Mouse (Mus musculus) embryonic facial prominence, embryonic 12.5 days (tissue): ENCODE measurements around the gene E2f8. TPM values are rescaled to one million over a fixed set of nuclear protein-coding genes. Genes with fewer than 3 reads are reported as not detected.

Experiments used
- ATAC-seq: fragments of 200-750 bp; cut with Nextera tagmentation; 2 replicates; pipeline ENCODE4 v1.8.0; 2017; ENCODE audit not compliant: insufficient number of reproducible peaks, insufficient read depth, low FRiP score, low TSS enrichment
- H3K27ac ChIP-seq: fragments of 300-500 bp; sonication (generic); 2 replicates; pipeline ENCODE4 v1.5.1; 2016; ENCODE audit warnings: mild to moderate bottlenecking
- H3K27me3 ChIP-seq: fragments of 300-500 bp; sonication (generic); 2 replicates; pipeline ENCODE4 v1.6.1; 2016; ENCODE audit warnings: mild to moderate bottlenecking, moderate library complexity
- H3K36me3 ChIP-seq: fragments of 300-500 bp; sonication (generic); 2 replicates; pipeline ENCODE4 v1.6.1; 2016; ENCODE audit warnings: mild to moderate bottlenecking
- H3K4me1 ChIP-seq: fragments of 300-500 bp; sonication (generic); 2 replicates; pipeline ENCODE4 v1.6.1; 2016
- H3K4me2 ChIP-seq: fragments of 300-500 bp; sonication (generic); replicated peaks from 2 replicates; pipeline ENCODE4 v1.6.1; 2016; ENCODE audit warnings: mild to moderate bottlenecking, moderate library complexity
- H3K4me3 ChIP-seq: fragments of 300-500 bp; sonication (generic); 2 replicates; pipeline ENCODE4 v1.5.1; 2016; ENCODE audit warnings: mild to moderate bottlenecking
- H3K9ac ChIP-seq: fragments of 300-500 bp; sonication (generic); 2 replicates; pipeline ENCODE4 v1.6.1; 2016; ENCODE audit warnings: mild to moderate bottlenecking, moderate library complexity
- H3K9me3 ChIP-seq: fragments of 300-500 bp; sonication (generic); 2 replicates; pipeline ENCODE4 v1.6.1; 2016; ENCODE audit warnings: mild to moderate bottlenecking, moderate library complexity
- whole genome bisulfite sequencing: fragments of 180-500 bp; shearing (Covaris S2); methylation state at CpG from one replicate; pipeline ENCODE4 v1.1.7; 2016; 5-methylcytosine and 5-hydroxymethylcytosine counted together
- polyA plus RNA-seq: library from polyadenylated mRNA; unstranded; fragments of >200 nt; fragmentation: Nextera tagmentation; extraction: Ambion mirVana; gene quantifications from 2 replicates; pipeline ENCODE4 v1.2.1, GENCODE M21; 2016

E2f8 gene
- polyA plus RNA-seq, 1 experiment from 2014 or later = 15.1 TPM

GRCm38 (mm10) chr7:48832735-48833134 lies 48.7 kb downstream of the E2f8 start:
- Histone ChIP-seq H3K4me3 (no peak overlapping the region), H3K36me3 (peaks cover 5% of the 10 kb centered on the region; the same call in 1 of the 2 replicates), H3K4me2 (no peak overlapping the region), H3K9ac (no peak overlapping the region), H3K27me3 (no peaks in the 10 kb centered on the region), H3K27ac (no peak overlapping the region), H3K9me3 (no peaks in the 10 kb centered on the region), H3K4me1 (no peaks in the 10 kb centered on the region)
- WGBS = 67% methylated on average over 1 of the region's 1 CpGs
- no peak for ATAC-seq

- H3K9me3 ChIP-seq = no peaks in the 10 kb centered on the region
- H3K36me3 ChIP-seq = peaks cover 25% of the 10 kb centered on the region
- no peak overlapping the region for H3K27ac ChIP-seq
- 66% methylated on average over 2 of the region's 2 CpGs for WGBS
- H3K4me3 ChIP-seq = no peak overlapping the region
- no peaks in the 10 kb centered on the region for H3K4me1 ChIP-seq
- H3K9ac ChIP-seq = no peak overlapping the region
- no peaks in the 10 kb centered on the region for H3K27me3 ChIP-seq
- H3K4me2 ChIP-seq = no peak overlapping the region
- ATAC-seq = no peak
These were observed 51.0 kb downstream of the E2f8 start for GRCm38 (mm10) chr7:48830395-48830794.

GRCm38 (mm10) chr7:48829177-48829910 lies 52.1 kb downstream of the E2f8 start:
- Histone ChIP-seq H3K4me2 (no peak overlapping the region), H3K9ac (no peak overlapping the region), H3K27me3 (no peaks in the 10 kb centered on the region), H3K9me3 (no peaks in the 10 kb centered on the region), H3K27ac (no peak overlapping the region), H3K36me3 (peaks cover 36% of the 10 kb centered on the region), H3K4me3 (no peak overlapping the region), H3K4me1 (no peaks in the 10 kb centered on the region)
- ATAC-seq = no peak
- 81% methylated on average over 5 of the region's 5 CpGs for WGBS

DNA sequence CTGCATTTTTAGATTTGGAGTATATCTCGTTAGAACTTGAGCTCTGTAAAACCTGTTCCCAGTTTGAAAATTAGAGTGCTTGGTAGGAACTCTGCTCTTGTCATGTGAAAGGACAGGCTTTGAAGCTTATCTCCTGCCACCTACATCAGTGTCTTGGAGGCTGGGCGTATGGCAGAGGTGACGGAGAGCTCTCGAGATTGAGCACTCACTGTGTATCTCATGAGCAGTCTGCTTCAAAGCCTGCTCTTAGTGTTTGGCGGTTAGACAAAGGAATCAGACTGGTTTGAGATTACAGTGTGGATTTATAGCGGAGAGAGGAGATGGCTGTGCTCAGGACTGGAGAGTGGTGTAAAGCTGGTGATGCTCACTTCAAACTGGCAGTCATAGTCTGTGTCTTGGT lies 56.2 kb downstream of the E2f8 start:
- Histone ChIP-seq H3K4me3 (no peak overlapping the region), H3K9ac (no peak overlapping the region), H3K9me3 (no peaks in the 10 kb centered on the region), H3K4me2 (no peak overlapping the region), H3K27me3 (no peaks in the 10 kb centered on the region), H3K36me3 (peaks cover 54% of the 10 kb centered on the region), H3K4me1 (no peaks in the 10 kb centered on the region), H3K27ac (no peak overlapping the region)
- WGBS = 89% methylated on average over 6 of the region's 6 CpGs
- no peak for ATAC-seq

- WGBS = 89% methylated on average over 1 of the region's 1 CpGs
- no peaks in the 10 kb centered on the region for H3K27me3 ChIP-seq
- no peaks in the 10 kb centered on the region for H3K9me3 ChIP-seq
- no peak overlapping the region for H3K4me2 ChIP-seq
- H3K4me3 ChIP-seq = no peak overlapping the region
- H3K27ac ChIP-seq = no peak overlapping the region
- ATAC-seq = no peak
- H3K36me3 ChIP-seq = peaks cover 58% of the 10 kb centered on the region
- no peak overlapping the region for H3K9ac ChIP-seq
- no peaks in the 10 kb centered on the region for H3K4me1 ChIP-seq
These were observed 56.7 kb downstream of the E2f8 start for GRCm38 (mm10) chr7:48824671-48825070.

DNA sequence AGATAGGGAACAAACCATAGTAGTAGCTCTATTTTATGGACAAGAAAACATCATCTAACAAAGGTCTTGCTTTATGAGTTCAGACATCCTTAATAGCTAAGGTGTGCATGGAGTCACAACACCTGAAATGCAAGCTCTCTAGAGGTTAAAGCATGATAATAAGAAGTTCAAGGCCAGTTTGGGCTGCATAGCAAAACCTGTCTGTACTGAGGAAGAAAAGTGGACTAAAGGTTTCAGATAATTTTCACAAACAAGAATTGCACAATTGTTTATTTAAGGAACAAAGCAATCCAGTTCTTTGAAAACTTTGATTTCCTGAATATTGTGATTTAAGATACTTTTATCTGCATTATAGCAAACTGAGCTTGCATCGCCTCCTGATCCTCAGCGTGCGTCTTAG lies 57.8 kb downstream of the E2f8 start:
- Histone ChIP-seq H3K4me1 (no peaks in the 10 kb centered on the region), H3K27me3 (no peaks in the 10 kb centered on the region), H3K36me3 (peaks cover 68% of the 10 kb centered on the region), H3K9me3 (no peaks in the 10 kb centered on the region), H3K9ac (no peak overlapping the region), H3K4me3 (no peak overlapping the region), H3K27ac (no peak overlapping the region), H3K4me2 (no peak overlapping the region)
- no peak for ATAC-seq
- 98% methylated on average over 3 of the region's 3 CpGs for WGBS

DNA sequence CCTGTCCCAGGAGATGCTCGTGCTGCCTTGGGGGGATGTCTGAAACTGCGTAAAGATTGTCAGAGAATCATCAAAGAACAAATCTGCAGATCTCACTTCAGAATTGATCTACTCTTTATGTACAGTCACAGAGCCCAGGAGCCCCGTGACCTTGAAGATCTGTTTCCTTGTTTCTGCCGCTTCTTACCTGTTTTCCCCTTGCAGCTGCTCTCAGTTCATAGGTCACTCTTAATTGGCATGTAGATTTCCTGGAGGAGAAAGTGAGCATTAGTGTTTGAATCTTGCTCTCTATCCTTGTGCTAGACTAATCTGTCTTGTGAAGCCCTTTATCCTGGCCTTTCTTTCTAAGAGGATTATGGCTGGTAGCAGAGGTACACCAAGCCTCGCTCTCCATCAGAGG lies 59.7 kb downstream of the E2f8 start:
- peaks cover 56% of the 10 kb centered on the region for H3K36me3 ChIP-seq
- no peaks in the 10 kb centered on the region for H3K4me1 ChIP-seq
- no peak overlapping the region for H3K27ac ChIP-seq
- H3K4me2 ChIP-seq = no peak overlapping the region
- H3K9me3 ChIP-seq = no peaks in the 10 kb centered on the region
- no peaks in the 10 kb centered on the region for H3K27me3 ChIP-seq
- H3K4me3 ChIP-seq = no peak overlapping the region
- no peak overlapping the region for H3K9ac ChIP-seq
- no peak for ATAC-seq
- WGBS = 87% methylated on average over 5 of the region's 5 CpGs

Other genes starting within 250 kb of the E2f8 start
- not detected in 2 replicates for gene Mrgprb3, start 237.8 kb downstream of the E2f8 start, polyA plus RNA-seq
- gene Zdhhc13, start 92.6 kb downstream of the E2f8 start, polyA plus RNA-seq = 30.4 and 31.2 TPM in 2 replicates
- 2.8 and 6.0 TPM in 2 replicates for gene Csrp3, start 33.6 kb downstream of the E2f8 start, polyA plus RNA-seq
- gene Nav2, start 27.1 kb upstream of the E2f8 start, polyA plus RNA-seq = 14.2 and 14.7 TPM in 2 replicates